Mouse (Mus musculus) E14TG2a.4 (cell line): ENCODE results near the gene Ubl4b.

Experiments
- H3K27me3 ChIP-seq: 2 replicates; pipeline ENCODE4 v1.6.1; 2014; ENCODE audit warnings: low read length, control low read depth; ENCODE audit not compliant: insufficient read depth
- H3K36me3 ChIP-seq: 2 replicates; pipeline ENCODE4 v1.6.1; 2014; ENCODE audit warnings: low read length, control low read depth; ENCODE audit not compliant: insufficient read depth
- H3K4me1 ChIP-seq: replicated peaks from 2 replicates; pipeline ENCODE4 v1.6.1; 2014; ENCODE audit warnings: low read depth, low read length, control low read depth
- H3K4me3 ChIP-seq: replicated peaks from 2 replicates; pipeline ENCODE4 v1.5.1; 2014; ENCODE audit warnings: mild to moderate bottlenecking, low read length
- H3K9me3 ChIP-seq: 2 replicates; pipeline ENCODE4 v1.6.1; 2014; ENCODE audit warnings: low read length, control low read depth
- CTCF ChIP-seq: conservative IDR thresholded peaks from 2 replicates; pipeline ENCODE4 v1.5.1; 2014; ENCODE audit warnings: low read length
- NANOG ChIP-seq: IDR thresholded peaks from 2 replicates; pipeline ENCODE4 v1.6.1; 2014; ENCODE audit warnings: borderline replicate concordance, low read length, mixed read lengths
- POU5F1 ChIP-seq: IDR thresholded peaks from 2 replicates; pipeline ENCODE4 v1.6.1; 2014; ENCODE audit warnings: low read length, borderline replicate concordance

Gene Ubl4b

DNA sequence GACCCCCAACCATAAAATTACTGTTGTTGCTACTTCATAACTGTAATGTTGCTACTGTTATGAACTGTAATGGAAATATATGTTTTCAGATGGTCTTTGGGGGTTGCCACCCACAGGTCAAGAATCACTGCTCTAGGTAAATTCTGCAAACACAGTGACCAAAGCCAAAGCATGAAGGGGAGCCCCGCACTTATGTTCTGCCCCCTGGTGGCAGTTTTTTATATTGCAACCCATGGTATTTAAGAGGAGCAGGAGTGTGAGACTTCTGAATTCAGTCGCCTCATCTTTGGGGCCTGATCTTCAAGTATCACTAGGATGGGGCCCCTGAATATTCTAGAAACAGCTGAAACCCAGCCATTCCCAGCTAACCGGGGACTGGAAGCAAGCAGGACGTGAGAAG is 24.6 kb upstream of the Ubl4b start:
- H3K36me3 ChIP-seq, result no peaks in the 10 kb centered on the region
- peaks cover 16% of the 10 kb centered on the region; the same call in 1 of the 2 replicates for H3K4me1 ChIP-seq
- no peaks in the 10 kb centered on the region for H3K9me3 ChIP-seq
- TF ChIP-seq NANOG (no peak), POU5F1 (no peak), CTCF (peak; percentile 90)
- peaks cover 66% of the 10 kb centered on the region for H3K27me3 ChIP-seq
- H3K4me3 ChIP-seq, result no peak overlapping the region

DNA sequence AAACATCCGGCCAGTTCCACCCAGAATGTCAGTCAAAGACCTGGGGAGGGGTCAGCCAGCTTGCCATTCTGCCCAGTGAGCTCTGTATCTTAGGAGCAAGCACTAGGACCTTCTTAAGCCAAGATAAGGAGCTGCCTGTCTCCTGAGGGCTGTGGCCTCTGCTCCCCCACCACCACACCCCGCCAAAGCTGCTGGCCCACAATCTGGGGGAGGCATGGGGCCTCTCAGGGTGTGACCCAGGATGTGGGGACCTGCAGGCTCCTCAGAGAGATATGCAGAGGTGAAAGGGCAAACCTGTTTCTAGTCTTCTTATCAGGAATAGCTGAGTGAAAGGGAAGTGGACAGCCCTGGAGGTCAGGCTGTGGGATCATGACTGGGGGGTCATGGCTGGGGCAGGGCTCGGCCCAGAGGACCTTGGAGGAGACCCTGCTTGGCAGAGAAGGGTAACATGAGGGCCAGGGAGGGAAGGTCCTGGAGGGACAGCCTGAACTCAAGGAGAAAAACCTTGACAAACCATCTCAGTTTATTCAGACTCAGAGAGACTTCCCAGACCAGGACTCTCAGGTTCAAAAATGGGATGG is 23.0 kb upstream of the Ubl4b start:
- H3K36me3 ChIP-seq, result no peaks in the 10 kb centered on the region
- peaks cover 4% of the 10 kb centered on the region; the same call in 1 of the 2 replicates for H3K4me1 ChIP-seq
- peaks cover 50% of the 10 kb centered on the region for H3K27me3 ChIP-seq
- H3K9me3 ChIP-seq, result no peaks in the 10 kb centered on the region; the same call in 1 of the 2 replicates
- H3K4me3 ChIP-seq, result no peak overlapping the region
- TF ChIP-seq CTCF (no peak), NANOG (no peak)

DNA sequence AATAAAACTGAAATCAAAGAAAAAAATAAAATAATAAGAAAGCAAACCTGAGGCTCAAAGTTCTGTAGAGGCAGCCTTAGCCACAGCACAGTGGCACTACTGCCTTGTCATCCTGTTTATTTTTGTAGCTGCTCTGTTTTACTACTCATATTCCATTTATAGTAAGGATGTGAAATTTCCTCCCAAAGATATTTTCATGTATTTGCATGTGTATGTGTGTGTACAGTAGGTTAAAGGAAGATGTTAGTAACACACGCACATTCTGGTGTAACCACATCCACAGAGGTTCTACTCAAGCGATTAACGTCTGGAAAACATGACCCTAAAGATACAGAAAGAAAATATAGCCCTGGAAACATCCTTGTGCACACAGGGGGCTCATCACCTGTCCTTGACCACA is 21.9 kb upstream of the Ubl4b start:
- Histone ChIP-seq H3K4me3 (no peak overlapping the region), H3K27me3 (peaks cover 42% of the 10 kb centered on the region), H3K9me3 (no peaks in the 10 kb centered on the region; the same call in 1 of the 2 replicates), H3K36me3 (no peaks in the 10 kb centered on the region), H3K4me1 (no peaks in the 10 kb centered on the region)
- TF ChIP-seq CTCF (no peak), NANOG (no peak), POU5F1 (no peak)

DNA sequence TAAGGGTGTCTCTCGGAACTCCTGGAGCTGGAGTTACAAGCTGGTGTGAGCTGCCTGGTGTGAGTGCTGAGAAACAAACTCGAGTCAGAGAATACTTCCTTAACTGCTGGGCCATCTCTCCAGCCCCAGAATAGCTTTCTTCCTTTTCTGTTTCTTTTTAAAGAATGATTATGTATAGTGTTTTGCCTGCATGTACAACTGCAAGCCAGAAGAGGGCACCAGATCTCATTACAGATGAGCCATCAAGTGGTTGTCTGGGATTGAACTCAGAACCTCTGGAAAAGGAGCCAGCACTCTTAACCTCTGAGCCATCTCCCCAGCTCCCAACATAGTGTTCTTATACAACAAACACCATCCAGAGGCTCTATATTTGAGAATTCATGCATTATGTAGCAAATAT is 16.3 kb upstream of the Ubl4b start:
- peaks cover 28% of the 10 kb centered on the region for H3K27me3 ChIP-seq
- H3K36me3 ChIP-seq, result no peaks in the 10 kb centered on the region
- H3K4me1 ChIP-seq, result no peaks in the 10 kb centered on the region
- H3K9me3 ChIP-seq, result no peaks in the 10 kb centered on the region; the same call in 1 of the 2 replicates
- TF ChIP-seq CTCF (peak; percentile 46), NANOG (no peak), POU5F1 (no peak)
- H3K4me3 ChIP-seq, result no peak overlapping the region

DNA sequence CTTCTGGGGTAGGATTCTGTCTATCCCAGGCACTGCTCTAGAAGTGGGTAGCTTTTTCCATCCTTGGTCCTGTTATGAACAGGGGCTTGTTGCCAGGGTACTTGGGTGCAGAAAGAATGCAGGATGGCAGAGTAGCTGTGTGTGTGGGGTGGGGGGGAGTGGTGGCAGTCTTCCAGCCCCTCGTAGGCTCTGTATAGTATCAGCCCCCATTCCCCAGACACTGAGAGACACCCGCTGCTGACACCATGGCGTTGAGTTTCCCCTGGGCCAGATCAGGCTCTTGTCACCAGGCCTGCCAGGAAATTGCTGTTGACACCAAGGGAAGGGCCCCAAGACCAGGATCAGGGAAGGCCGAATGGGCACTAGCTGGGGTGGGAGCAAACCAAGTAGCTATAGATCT is 13.8 kb upstream of the Ubl4b start:
- TF ChIP-seq NANOG (no peak), POU5F1 (no peak), CTCF (no peak)
- H3K4me3 ChIP-seq, result no peak overlapping the region
- peaks cover 42% of the 10 kb centered on the region for H3K27me3 ChIP-seq
- no peaks in the 10 kb centered on the region for H3K36me3 ChIP-seq
- H3K4me1 ChIP-seq, result no peaks in the 10 kb centered on the region; the same call in 1 of the 2 replicates
- no peaks in the 10 kb centered on the region for H3K9me3 ChIP-seq

DNA sequence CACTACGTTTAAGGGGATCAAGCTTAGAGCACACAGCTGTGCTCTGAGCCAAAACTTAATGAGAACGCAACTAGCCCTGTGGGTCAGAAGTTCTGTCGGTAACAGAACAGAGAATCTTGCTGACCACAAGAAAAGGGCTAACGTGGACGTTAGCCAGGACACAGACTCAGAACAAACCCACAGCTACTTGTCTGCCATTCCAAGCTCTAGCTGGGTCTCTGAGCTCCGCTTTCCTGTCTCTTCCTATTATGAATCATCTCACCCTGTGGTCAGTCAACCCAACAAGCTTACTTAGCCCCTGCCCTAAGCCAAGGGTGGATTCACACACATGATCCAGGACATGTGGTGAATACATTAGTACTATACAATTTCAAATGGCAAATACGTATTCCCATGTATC is 12.9 kb upstream of the Ubl4b start:
- no peaks in the 10 kb centered on the region for H3K9me3 ChIP-seq
- TF ChIP-seq CTCF (no peak), NANOG (no peak), POU5F1 (no peak)
- H3K4me3 ChIP-seq, result no peak overlapping the region
- H3K4me1 ChIP-seq, result peaks cover 3% of the 10 kb centered on the region; the same call in 1 of the 2 replicates
- peaks cover 42% of the 10 kb centered on the region for H3K27me3 ChIP-seq
- no peaks in the 10 kb centered on the region for H3K36me3 ChIP-seq

DNA sequence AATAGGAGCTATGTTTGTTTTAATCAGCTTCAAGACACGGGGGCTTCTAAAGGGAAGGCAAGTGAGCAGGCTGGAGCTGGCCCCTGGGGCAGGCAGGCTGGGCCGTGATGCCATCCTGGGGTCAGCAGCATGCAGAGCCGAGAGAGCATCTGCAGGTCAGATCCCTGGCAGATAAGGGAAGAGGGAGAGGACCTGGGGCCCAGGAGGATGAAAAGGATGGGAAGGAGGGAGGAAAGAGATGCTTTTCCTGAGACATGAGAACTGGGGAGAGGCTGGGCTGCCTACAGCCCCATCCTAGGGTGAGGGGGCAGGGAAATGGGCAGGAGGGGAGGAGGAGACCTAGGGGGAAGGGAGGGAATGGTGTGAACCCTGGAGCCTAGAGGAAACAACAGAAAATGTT is 10.5 kb upstream of the Ubl4b start:
- H3K36me3 ChIP-seq, result no peaks in the 10 kb centered on the region
- peaks cover 39% of the 10 kb centered on the region for H3K27me3 ChIP-seq
- H3K4me3 ChIP-seq, result no peak overlapping the region

DNA sequence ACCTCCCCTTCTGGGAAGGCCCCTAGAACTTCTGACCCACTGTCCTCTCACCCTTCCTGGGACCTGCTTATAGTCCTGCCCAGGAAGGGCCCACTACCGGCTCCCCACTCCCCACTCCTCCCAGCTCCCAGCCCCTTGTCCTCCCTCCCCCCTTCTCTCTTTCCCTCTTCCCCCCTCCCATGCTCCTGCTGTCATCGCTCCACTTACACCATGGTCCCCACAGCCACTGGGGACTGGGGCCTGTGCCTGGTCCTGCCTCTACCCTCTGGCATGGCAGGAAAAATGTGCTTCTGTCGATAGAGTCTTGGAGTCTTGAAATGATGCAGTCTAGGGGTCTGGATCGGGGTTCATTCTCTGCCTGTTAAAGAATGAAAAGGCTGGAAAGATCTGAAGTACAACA is 9.0 kb upstream of the Ubl4b start:
- peaks cover 32% of the 10 kb centered on the region for H3K27me3 ChIP-seq
- H3K36me3 ChIP-seq, result no peaks in the 10 kb centered on the region
- TF ChIP-seq POU5F1, result no peak
- no peak for TF ChIP-seq CTCF
- no peak for TF ChIP-seq NANOG
- H3K4me3 ChIP-seq, result no peak overlapping the region
- H3K9me3 ChIP-seq, result no peaks in the 10 kb centered on the region
- peaks cover 3% of the 10 kb centered on the region; the same call in 1 of the 2 replicates for H3K4me1 ChIP-seq

More for the DNA sequence above, 10.5 kb upstream of the Ubl4b start:
- Histone ChIP-seq H3K4me1 (peaks cover 3% of the 10 kb centered on the region; the same call in 1 of the 2 replicates), H3K9me3 (no peaks in the 10 kb centered on the region)
- TF ChIP-seq POU5F1 (no peak), NANOG (no peak), CTCF (no peak)

DNA sequence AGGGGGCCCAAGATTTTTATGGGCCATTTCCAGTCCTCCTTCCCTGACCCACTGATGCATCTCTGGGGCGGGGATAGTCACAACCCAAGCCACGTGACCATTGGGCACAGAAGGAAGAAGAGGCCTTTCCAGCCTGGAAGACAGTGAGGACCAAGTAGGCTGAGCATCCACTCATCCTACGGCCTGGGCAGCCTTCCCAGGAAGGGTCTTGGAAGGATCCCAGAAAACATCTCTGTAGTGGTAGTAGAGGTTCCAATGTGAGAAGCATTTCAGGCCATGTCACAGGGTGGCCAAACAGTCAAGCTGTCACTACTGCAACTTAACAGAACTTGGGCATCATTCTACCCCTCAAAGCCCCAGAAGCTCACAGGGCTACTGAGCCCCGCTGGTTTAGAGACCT is 7.7 kb upstream of the Ubl4b start:
- Histone ChIP-seq H3K4me1 (peaks cover 3% of the 10 kb centered on the region; the same call in 1 of the 2 replicates), H3K9me3 (no peaks in the 10 kb centered on the region), H3K4me3 (no peak overlapping the region), H3K27me3 (peaks cover 25% of the 10 kb centered on the region), H3K36me3 (no peaks in the 10 kb centered on the region)
- no peak for TF ChIP-seq NANOG
- no peak for TF ChIP-seq POU5F1
- no peak for TF ChIP-seq CTCF
